Mouse (Mus musculus) myocyte (in vitro differentiated cells): ENCODE measurements around the gene D630045J12Rik.

Experiments used
- E2F4 ChIP-seq: IDR thresholded peaks from one replicate; pipeline ENCODE4 v1.6.1; 2011; ENCODE audit warnings: mild to moderate bottlenecking, control low read depth, moderate library complexity; ENCODE audit not compliant: insufficient read depth
- MYOD1 ChIP-seq, 3 experiments: IDR thresholded peaks; one replicate each; pipeline ENCODE4 v1.6.1; 2011; ENCODE audit warnings: control low read depth in 2 of 3, low read depth in 2 of 3, mild to moderate bottlenecking in 2 of 3, moderate library complexity in 1 of 3; ENCODE audit not compliant: insufficient read length in 2 of 3, control insufficient read depth in 1 of 3
- POLR2A ChIP-seq: IDR thresholded peaks from one replicate; pipeline ENCODE4 v1.6.1; 2011; ENCODE audit warnings: low read depth, mild to moderate bottlenecking, control low read depth, moderate library complexity; ENCODE audit not compliant: insufficient read length
- TCF12 ChIP-seq: IDR thresholded peaks from one replicate; pipeline ENCODE4 v1.6.1; 2011; ENCODE audit warnings: mild to moderate bottlenecking, control low read depth; ENCODE audit not compliant: poor library complexity, insufficient read depth, severe bottlenecking
- USF1 ChIP-seq: IDR thresholded peaks from one replicate; pipeline ENCODE4 v1.6.1; 2011; ENCODE audit warnings: low read depth, mild to moderate bottlenecking, control low read depth, moderate library complexity

DNA sequence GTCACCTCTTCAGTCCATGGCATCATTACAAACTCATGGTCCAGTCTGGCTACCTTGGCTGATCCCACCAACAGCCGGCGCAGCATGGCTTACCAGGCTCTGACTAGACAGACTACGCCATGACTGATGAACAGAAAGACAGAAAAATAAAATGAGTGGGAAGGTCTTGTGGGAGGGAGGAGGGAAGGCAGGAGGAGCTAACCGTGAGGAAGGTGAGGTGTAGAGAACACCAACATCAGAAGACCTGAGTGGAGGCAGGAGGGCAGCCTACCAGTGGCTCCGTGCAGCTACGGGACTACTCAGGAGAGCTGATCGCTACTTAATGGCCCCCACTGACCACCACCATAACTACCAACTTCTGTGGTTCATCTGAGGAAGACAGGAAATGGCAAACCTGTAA lies 60.9 kb downstream of the D630045J12Rik start:
- TF ChIP-seq POLR2A (no peak), E2F4 (no peak), MYOD1 (IDR thresholded peaks at IDR 0.05; ENCODE audit: control insufficient read depth in 1 of 3, insufficient read length in 2 of 3, low read depth in 2 of 3) (no peak), TCF12 (no peak), USF1 (no peak)
